Mouse (Mus musculus): ENCODE measurements around the gene 4931414P19Rik. TPM values are rescaled to one million over a fixed set of nuclear protein-coding genes. Genes with fewer than 3 reads are reported as not detected.
A peak's percentile ranks its signal among the peaks of the same experiment; 100 is the strongest.

Gene 4931414P19Rik
- polyA plus RNA-seq, 1 experiment, result 13.3 TPM

GRCm38 (mm10) chr14:54610648-54611047, 4.9 kb upstream of the 4931414P19Rik start:
- Histone ChIP-seq H3K4me3 (replicated peaks) (no peak overlapping the region), H3K36me3 (replicated peaks; ENCODE audit: low read length) (peaks cover 51% of the 10 kb centered on the region), H3K4me1 (peaks cover 31% of the 10 kb centered on the region), H3K9me3 (no peaks in the 10 kb centered on the region), H3K27me3 (replicated peaks) (no peaks in the 10 kb centered on the region)
- TF ChIP-seq FLI1 (IDR thresholded peaks at IDR 0.05; ENCODE audit: low read length) (no peak), GATA1 (IDR thresholded peaks at IDR 0.05; ENCODE audit: borderline replicate concordance, low read length) (no peak)

GRCm38 (mm10) chr14:54609962-54610361, 4.2 kb upstream of the 4931414P19Rik start:
- peaks cover 28% of the 10 kb centered on the region for H3K4me1 ChIP-seq
- H3K9me3 ChIP-seq, result no peaks in the 10 kb centered on the region
- H3K4me3 ChIP-seq (replicated peaks), result no peak overlapping the region
- H3K36me3 ChIP-seq (replicated peaks; ENCODE audit: low read length), result peaks cover 44% of the 10 kb centered on the region
- no peaks in the 10 kb centered on the region for H3K27me3 ChIP-seq (replicated peaks)
- TF ChIP-seq GATA1 (IDR thresholded peaks at IDR 0.05; ENCODE audit: borderline replicate concordance, low read length), result no peak
- no peak for TF ChIP-seq FLI1 (IDR thresholded peaks at IDR 0.05; ENCODE audit: low read length)

GRCm38 (mm10) chr14:54609245-54609644, 3.5 kb upstream of the 4931414P19Rik start:
- no peak for TF ChIP-seq FLI1 (IDR thresholded peaks at IDR 0.05; ENCODE audit: low read length)
- no peak for TF ChIP-seq GATA1 (IDR thresholded peaks at IDR 0.05; ENCODE audit: borderline replicate concordance, low read length)
- Histone ChIP-seq H3K27me3 (replicated peaks) (no peaks in the 10 kb centered on the region), H3K36me3 (replicated peaks; ENCODE audit: low read length) (peaks cover 36% of the 10 kb centered on the region), H3K4me1 (peaks cover 30% of the 10 kb centered on the region), H3K4me3 (replicated peaks) (no peak overlapping the region), H3K9me3 (no peaks in the 10 kb centered on the region)

- Histone ChIP-seq H3K36me3 (replicated peaks; ENCODE audit: low read length) (peaks cover 22% of the 10 kb centered on the region), H3K4me1 (peaks cover 40% of the 10 kb centered on the region), H3K9me3 (no peaks in the 10 kb centered on the region), H3K4me3 (replicated peaks) (peak overlapping the region; percentile 35), H3K27me3 (replicated peaks) (no peaks in the 10 kb centered on the region)
- TF ChIP-seq FLI1 (IDR thresholded peaks at IDR 0.05; ENCODE audit: low read length) (no peak), GATA1 (IDR thresholded peaks at IDR 0.05; ENCODE audit: borderline replicate concordance, low read length) (no peak)
Observed at GRCm38 (mm10) chr14:54607226-54607625, 1.4 kb upstream of the 4931414P19Rik start.

GRCm38 (mm10) chr14:54603686-54604085, 2.1 kb downstream of the 4931414P19Rik start:
- H3K4me1 ChIP-seq, result peaks cover 45% of the 10 kb centered on the region
- TF ChIP-seq FLI1 (IDR thresholded peaks at IDR 0.05; ENCODE audit: low read length), result no peak
- no peak for TF ChIP-seq GATA1 (IDR thresholded peaks at IDR 0.05; ENCODE audit: borderline replicate concordance, low read length)
- H3K36me3 ChIP-seq (replicated peaks; ENCODE audit: low read length), result peaks cover 6% of the 10 kb centered on the region
- H3K4me3 ChIP-seq (replicated peaks), result peak overlapping the region; percentile 96
- H3K9me3 ChIP-seq, result no peaks in the 10 kb centered on the region
- no peaks in the 10 kb centered on the region for H3K27me3 ChIP-seq (replicated peaks)

- H3K4me3 ChIP-seq (replicated peaks), result peak overlapping the region; percentile 96
- no peaks in the 10 kb centered on the region for H3K27me3 ChIP-seq (replicated peaks)
- H3K9me3 ChIP-seq, result no peaks in the 10 kb centered on the region
- peaks cover 8% of the 10 kb centered on the region for H3K36me3 ChIP-seq (replicated peaks; ENCODE audit: low read length)
- peaks cover 45% of the 10 kb centered on the region for H3K4me1 ChIP-seq
- TF ChIP-seq FLI1 (IDR thresholded peaks at IDR 0.05; ENCODE audit: low read length), result no peak
- no peak for TF ChIP-seq GATA1 (IDR thresholded peaks at IDR 0.05; ENCODE audit: borderline replicate concordance, low read length)
Observed at GRCm38 (mm10) chr14:54603038-54603654, 2.6 kb downstream of the 4931414P19Rik start.

- no peak for TF ChIP-seq GATA1 (IDR thresholded peaks at IDR 0.05; ENCODE audit: borderline replicate concordance, low read length)
- TF ChIP-seq FLI1 (IDR thresholded peaks at IDR 0.05; ENCODE audit: low read length), result no peak
- Histone ChIP-seq H3K4me1 (peaks cover 45% of the 10 kb centered on the region), H3K4me3 (replicated peaks) (peak overlapping the region; percentile 96)
Observed at GRCm38 (mm10) chr14:54602613-54603012, 3.2 kb downstream of the 4931414P19Rik start.

GRCm38 (mm10) chr14:54601601-54602000, 4.2 kb downstream of the 4931414P19Rik start:
- Histone ChIP-seq H3K36me3 (replicated peaks; ENCODE audit: low read length) (peaks cover 8% of the 10 kb centered on the region), H3K4me1 (peaks cover 45% of the 10 kb centered on the region), H3K9me3 (no peaks in the 10 kb centered on the region), H3K27me3 (replicated peaks) (no peaks in the 10 kb centered on the region), H3K4me3 (replicated peaks) (no peak overlapping the region)
- no peak for TF ChIP-seq GATA1 (IDR thresholded peaks at IDR 0.05; ENCODE audit: borderline replicate concordance, low read length)
- TF ChIP-seq FLI1 (IDR thresholded peaks at IDR 0.05; ENCODE audit: low read length), result no peak

More at GRCm38 (mm10) chr14:54602613-54603012, 3.2 kb downstream of the 4931414P19Rik start:
- peaks cover 8% of the 10 kb centered on the region for H3K36me3 ChIP-seq (replicated peaks; ENCODE audit: low read length)
- no peaks in the 10 kb centered on the region for H3K27me3 ChIP-seq (replicated peaks)
- no peaks in the 10 kb centered on the region for H3K9me3 ChIP-seq

- Histone ChIP-seq H3K36me3 (replicated peaks; ENCODE audit: low read length) (peaks cover 26% of the 10 kb centered on the region), H3K27me3 (replicated peaks) (no peaks in the 10 kb centered on the region), H3K4me1 (peaks cover 51% of the 10 kb centered on the region), H3K4me3 (replicated peaks) (no peak overlapping the region), H3K9me3 (no peaks in the 10 kb centered on the region)
- TF ChIP-seq FLI1 (IDR thresholded peaks at IDR 0.05; ENCODE audit: low read length) (no peak), GATA1 (IDR thresholded peaks at IDR 0.05; ENCODE audit: borderline replicate concordance, low read length) (no peak)
Observed at GRCm38 (mm10) chr14:54597084-54597483, 8.7 kb downstream of the 4931414P19Rik start.

- Histone ChIP-seq H3K36me3 (replicated peaks; ENCODE audit: low read length) (peaks cover 40% of the 10 kb centered on the region), H3K27me3 (replicated peaks) (no peaks in the 10 kb centered on the region), H3K9me3 (no peaks in the 10 kb centered on the region), H3K4me1 (peaks cover 58% of the 10 kb centered on the region), H3K4me3 (replicated peaks) (peak overlapping the region; percentile 48)
- TF ChIP-seq FLI1 (IDR thresholded peaks at IDR 0.05; ENCODE audit: low read length) (no peak), GATA1 (IDR thresholded peaks at IDR 0.05; ENCODE audit: borderline replicate concordance, low read length) (no peak)
Observed at GRCm38 (mm10) chr14:54594631-54595414, 11.0 kb downstream of the 4931414P19Rik start.
